Mouse (Mus musculus) kidney, embryonic 15.5 days (tissue): ENCODE results near the gene Zdhhc7. TPM values are rescaled to one million over a fixed set of nuclear protein-coding genes. Genes with fewer than 3 reads are reported as not detected.

Experiments used
- ATAC-seq: fragments of 200-750 bp; cut with Nextera tagmentation; replicated peaks from 2 replicates; pipeline ENCODE4 v1.8.0; 2017; ENCODE audit warnings: moderate TSS enrichment; ENCODE audit not compliant: low FRiP score
- H3K27ac ChIP-seq: fragments of 300-500 bp; sonication (generic); 2 replicates; pipeline ENCODE4 v1.5.1; 2015; ENCODE audit warnings: mild to moderate bottlenecking, inconsistent platforms
- H3K27me3 ChIP-seq: fragments of 300-500 bp; sonication (generic); 2 replicates; pipeline ENCODE4 v1.6.1; 2015; ENCODE audit warnings: inconsistent platforms
- H3K36me3 ChIP-seq: fragments of 300-500 bp; sonication (generic); 2 replicates; pipeline ENCODE4 v1.6.1; 2015; ENCODE audit warnings: inconsistent platforms
- H3K4me1 ChIP-seq: fragments of 300-500 bp; sonication (generic); 2 replicates; pipeline ENCODE4 v1.6.1; 2015; ENCODE audit warnings: inconsistent platforms
- H3K4me2 ChIP-seq: fragments of 300-500 bp; sonication (generic); 2 replicates; pipeline ENCODE4 v1.6.1; 2015; ENCODE audit warnings: moderate library complexity, mild to moderate bottlenecking, inconsistent platforms
- H3K4me3 ChIP-seq: fragments of 300-500 bp; sonication (generic); replicated peaks from 2 replicates; pipeline ENCODE4 v1.5.1; 2015; ENCODE audit warnings: mild to moderate bottlenecking, inconsistent platforms
- H3K9ac ChIP-seq: fragments of 300-500 bp; sonication (generic); 2 replicates; pipeline ENCODE4 v1.6.1; 2015; ENCODE audit warnings: mild to moderate bottlenecking, inconsistent platforms
- H3K9me3 ChIP-seq: fragments of 300-500 bp; sonication (generic); replicated peaks from 2 replicates; pipeline ENCODE4 v1.6.1; 2016; ENCODE audit warnings: inconsistent platforms
- WGBS: fragments of 180-500 bp; shearing (Covaris S2); methylation state at CpG from one replicate; pipeline ENCODE4 v1.1.7; 2015; ENCODE audit warnings: mixed read lengths; 5-methylcytosine and 5-hydroxymethylcytosine counted together
- polyA plus RNA-seq: library from polyadenylated mRNA; unstranded; fragments of >200 nt; fragmentation: Nextera tagmentation; extraction: Ambion mirVana; gene quantifications from 2 replicates; pipeline ENCODE4 v1.2.1, GENCODE M21; 2015

Zdhhc7 gene
- polyA plus RNA-seq, result 31.9 and 34.3 TPM in 2 replicates

DNA sequence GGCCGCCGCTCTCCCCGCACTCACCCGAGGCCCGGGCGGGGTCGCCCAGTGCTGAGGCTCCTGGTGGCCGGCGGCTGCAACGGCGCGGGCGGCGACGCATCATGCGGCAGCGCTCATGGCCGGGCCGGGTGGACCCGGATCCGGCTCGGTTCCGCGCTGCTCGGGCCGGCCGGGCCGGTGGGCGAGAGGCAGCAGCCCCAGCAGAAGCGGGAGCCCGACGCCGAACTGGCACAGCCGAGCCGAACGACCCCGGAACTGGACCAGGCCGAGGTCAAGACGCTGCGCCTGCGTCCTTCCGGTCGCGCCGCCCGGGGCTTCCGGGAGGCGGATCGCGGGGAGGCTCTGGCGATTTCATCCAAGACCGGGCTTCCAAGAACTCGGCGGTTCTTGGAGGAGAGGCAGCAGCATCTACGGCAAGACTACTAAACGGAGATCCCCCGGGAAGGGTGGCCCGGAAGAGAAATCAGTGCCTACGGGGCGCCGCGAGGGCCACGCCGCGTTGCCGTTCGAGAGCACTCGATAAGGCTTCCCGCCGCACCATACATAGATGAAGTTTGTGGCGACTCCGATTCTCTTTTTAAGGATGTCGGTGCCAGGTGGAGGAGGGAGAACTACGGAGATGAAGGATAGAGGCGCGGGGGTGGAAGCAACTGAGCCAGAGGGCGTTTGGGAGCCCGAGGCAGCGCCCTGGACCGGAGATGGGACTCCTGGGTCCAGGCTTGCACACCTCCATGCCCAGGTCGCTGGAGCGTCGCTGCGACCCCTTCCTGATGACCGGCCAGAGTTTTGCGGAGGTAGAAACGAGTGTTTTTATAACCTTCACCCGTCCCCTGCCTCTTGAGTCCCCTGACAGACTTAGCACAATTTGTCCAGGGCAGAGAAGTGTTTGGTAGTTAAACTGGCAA is at the start of gene Zdhhc7:
Zdhhc7 (minus strand) TSS at position 415 of the 905 bp plus-strand sequence.
- ATAC-seq, result peak; percentile 71
- Histone ChIP-seq H3K4me3 (peak within 1 kb of the TSS; percentile 97), H3K36me3 (no peaks in the 10 kb centered on the region; the same call in 1 of the 2 replicates), H3K4me1 (peaks cover 45% of the 10 kb centered on the region), H3K4me2 (peak within 1 kb of the TSS; percentile 82), H3K9ac (peak within 1 kb of the TSS; percentile 95), H3K27ac (peak within 1 kb of the TSS; percentile 97), H3K9me3 (no peaks in the 10 kb centered on the region), H3K27me3 (no peaks in the 10 kb centered on the region)
- WGBS, result under 1% methylated on average over 88 of the region's 88 CpGs

GRCm38 (mm10) chr8:120150028-120150427 is 48.7 kb upstream of the Zdhhc7 start:
- H3K27ac ChIP-seq, result no peak overlapping the region
- no peak overlapping the region for H3K4me3 ChIP-seq
- ATAC-seq, result no peak
- H3K9me3 ChIP-seq, result no peaks in the 10 kb centered on the region
- no peak overlapping the region for H3K9ac ChIP-seq
- H3K36me3 ChIP-seq, result no peaks in the 10 kb centered on the region
- H3K27me3 ChIP-seq, result no peaks in the 10 kb centered on the region
- peaks cover 34% of the 10 kb centered on the region for H3K4me1 ChIP-seq
- 51% methylated on average over 12 of the region's 12 CpGs for WGBS
- H3K4me2 ChIP-seq, result no peak overlapping the region

DNA sequence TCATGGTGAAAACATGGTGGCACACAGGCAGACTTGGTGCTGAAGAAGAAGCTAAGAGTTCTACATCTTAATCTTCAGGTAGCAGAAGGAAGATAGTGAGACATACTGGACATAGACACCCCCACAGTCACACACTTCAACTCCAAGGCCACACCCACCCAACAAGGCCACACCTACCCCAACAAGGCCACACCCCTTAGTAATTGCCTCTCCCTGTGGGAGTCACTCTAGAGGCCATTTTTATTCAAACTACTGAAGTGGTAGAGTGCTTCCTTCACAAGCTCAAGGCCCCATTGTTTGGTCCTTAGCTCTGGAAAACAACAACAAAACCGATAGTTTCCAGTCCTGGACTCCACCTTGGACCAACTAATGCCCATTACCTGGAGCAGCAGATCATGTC is 44.8 kb upstream of the Zdhhc7 start:
- Histone ChIP-seq H3K4me1 (peaks cover 16% of the 10 kb centered on the region), H3K4me2 (no peak overlapping the region), H3K9me3 (no peaks in the 10 kb centered on the region), H3K4me3 (no peak overlapping the region), H3K27me3 (no peaks in the 10 kb centered on the region), H3K27ac (no peak overlapping the region), H3K36me3 (no peaks in the 10 kb centered on the region), H3K9ac (no peak overlapping the region)
- WGBS, result 76% methylated on average over 1 of the region's 1 CpGs
- ATAC-seq, result no peak

GRCm38 (mm10) chr8:120144652-120145301 is 43.5 kb upstream of the Zdhhc7 start:
- no peak overlapping the region for H3K4me3 ChIP-seq
- ATAC-seq, result no peak
- no peaks in the 10 kb centered on the region for H3K36me3 ChIP-seq
- peaks cover 13% of the 10 kb centered on the region for H3K4me1 ChIP-seq
- 54% methylated on average over 12 of the region's 12 CpGs for WGBS
- H3K9me3 ChIP-seq, result no peaks in the 10 kb centered on the region
- H3K27me3 ChIP-seq, result no peaks in the 10 kb centered on the region; the same call in 1 of the 2 replicates
- H3K27ac ChIP-seq, result no peak overlapping the region
- H3K4me2 ChIP-seq, result no peak overlapping the region
- no peak overlapping the region for H3K9ac ChIP-seq

DNA sequence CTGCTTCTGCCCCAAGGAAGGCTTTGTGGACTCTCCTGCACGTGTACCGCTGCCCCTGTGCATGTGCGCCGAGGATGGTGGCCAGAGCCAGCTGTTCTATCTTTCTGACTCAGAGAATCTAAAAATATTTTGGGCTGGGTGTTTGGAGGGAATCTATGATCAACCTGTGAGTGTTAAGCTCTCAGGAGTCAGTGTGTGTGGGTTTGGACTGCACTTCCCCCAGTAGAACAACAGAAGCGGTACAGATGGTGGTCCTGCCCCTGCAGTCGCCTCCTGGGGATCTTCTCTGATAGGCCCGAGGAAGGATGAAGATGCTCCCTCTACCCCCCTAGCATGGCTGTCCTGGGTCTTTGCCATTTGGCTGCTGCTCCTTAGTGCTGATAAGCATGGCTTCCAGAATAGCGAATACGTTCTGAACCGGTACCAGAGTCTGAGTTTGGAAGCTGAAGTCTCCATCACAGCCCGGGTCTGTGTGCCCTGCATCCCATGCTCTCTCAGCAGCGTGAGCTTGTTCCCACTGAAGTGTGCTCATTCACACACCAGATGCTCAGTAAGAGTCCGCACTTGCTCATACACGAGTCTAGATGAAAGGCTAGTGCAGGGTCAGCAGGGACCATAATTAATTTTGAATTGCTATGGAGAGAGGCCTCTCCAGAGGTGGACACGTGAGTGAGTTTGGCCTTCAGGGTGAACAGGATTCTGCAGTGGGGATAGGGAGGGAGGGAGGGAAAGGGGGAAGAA is 42.8 kb upstream of the Zdhhc7 start:
- no peaks in the 10 kb centered on the region for H3K36me3 ChIP-seq
- 59% methylated on average over 15 of the region's 15 CpGs for WGBS
- no peak overlapping the region for H3K4me3 ChIP-seq
- H3K27me3 ChIP-seq, result no peaks in the 10 kb centered on the region; the same call in 1 of the 2 replicates
- H3K4me2 ChIP-seq, result no peak overlapping the region
- no peak for ATAC-seq
- H3K4me1 ChIP-seq, result peaks cover 13% of the 10 kb centered on the region
- H3K9me3 ChIP-seq, result no peaks in the 10 kb centered on the region
- H3K27ac ChIP-seq, result no peak overlapping the region
- no peak overlapping the region for H3K9ac ChIP-seq

GRCm38 (mm10) chr8:120140769-120141168 is 39.5 kb upstream of the Zdhhc7 start:
- ATAC-seq, result no peak
- H3K36me3 ChIP-seq, result no peaks in the 10 kb centered on the region
- no peak overlapping the region for H3K4me3 ChIP-seq
- 64% methylated on average over 3 of the region's 3 CpGs for WGBS
- H3K9me3 ChIP-seq, result no peaks in the 10 kb centered on the region
- H3K27me3 ChIP-seq, result no peaks in the 10 kb centered on the region; the same call in 1 of the 2 replicates
- H3K4me1 ChIP-seq, result peaks cover 13% of the 10 kb centered on the region
- H3K9ac ChIP-seq, result no peak overlapping the region
- H3K27ac ChIP-seq, result no peak overlapping the region
- no peak overlapping the region for H3K4me2 ChIP-seq

GRCm38 (mm10) chr8:120138958-120139357 is 37.7 kb upstream of the Zdhhc7 start:
- H3K4me1 ChIP-seq, result peaks cover under 1% of the 10 kb centered on the region; the same call in 1 of the 2 replicates
- H3K9ac ChIP-seq, result no peak overlapping the region
- 52% methylated on average over 2 of the region's 2 CpGs for WGBS
- H3K4me3 ChIP-seq, result no peak overlapping the region
- H3K36me3 ChIP-seq, result no peaks in the 10 kb centered on the region
- ATAC-seq, result no peak
- H3K9me3 ChIP-seq, result no peaks in the 10 kb centered on the region
- no peak overlapping the region for H3K4me2 ChIP-seq
- H3K27me3 ChIP-seq, result no peaks in the 10 kb centered on the region; the same call in 1 of the 2 replicates
- H3K27ac ChIP-seq, result no peak overlapping the region

- Histone ChIP-seq H3K4me2 (no peak overlapping the region), H3K4me3 (no peak overlapping the region), H3K9me3 (no peaks in the 10 kb centered on the region), H3K27me3 (no peaks in the 10 kb centered on the region; the same call in 1 of the 2 replicates), H3K4me1 (no peaks in the 10 kb centered on the region), H3K36me3 (no peaks in the 10 kb centered on the region), H3K9ac (no peak overlapping the region), H3K27ac (no peak overlapping the region)
- WGBS, result 72% methylated on average over 7 of the region's 7 CpGs
- no peak for ATAC-seq
These were observed 35.3 kb upstream of the Zdhhc7 start for GRCm38 (mm10) chr8:120136618-120137017.

DNA sequence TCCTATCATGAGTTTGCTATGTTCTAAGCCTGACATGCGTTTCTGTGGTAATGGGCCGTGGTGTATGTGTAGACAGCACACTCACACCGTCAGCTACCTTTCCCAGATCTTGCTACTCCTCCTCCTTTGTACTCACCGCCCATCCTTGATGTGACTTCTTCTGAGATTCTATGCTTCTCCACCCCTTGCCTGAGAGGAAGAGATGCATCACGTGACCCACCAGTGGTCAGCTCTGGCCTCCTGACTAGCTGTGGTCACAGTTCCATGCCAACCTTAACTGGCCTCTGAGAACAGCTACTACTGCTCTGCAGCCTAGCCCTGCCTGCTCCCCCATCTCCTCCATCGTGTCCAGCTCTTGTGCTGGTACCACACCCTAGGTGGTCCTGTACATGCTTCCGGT is 34.4 kb upstream of the Zdhhc7 start:
- Histone ChIP-seq H3K36me3 (no peaks in the 10 kb centered on the region), H3K9ac (no peak overlapping the region), H3K9me3 (no peaks in the 10 kb centered on the region), H3K27me3 (no peaks in the 10 kb centered on the region; the same call in 1 of the 2 replicates), H3K27ac (no peak overlapping the region), H3K4me1 (no peaks in the 10 kb centered on the region), H3K4me3 (no peak overlapping the region), H3K4me2 (no peak overlapping the region)
- ATAC-seq, result no peak
- 91% methylated on average over 7 of the region's 7 CpGs for WGBS

- H3K27me3 ChIP-seq, result no peaks in the 10 kb centered on the region
- no peak overlapping the region for H3K4me3 ChIP-seq
- H3K27ac ChIP-seq, result no peak overlapping the region
- H3K4me2 ChIP-seq, result no peak overlapping the region
- peaks cover 8% of the 10 kb centered on the region; the same call in 1 of the 2 replicates for H3K4me1 ChIP-seq
- H3K9me3 ChIP-seq, result no peaks in the 10 kb centered on the region
- H3K36me3 ChIP-seq, result no peaks in the 10 kb centered on the region
- 74% methylated on average over 7 of the region's 7 CpGs for WGBS
- no peak for ATAC-seq
- H3K9ac ChIP-seq, result no peak overlapping the region
These were observed 31.9 kb upstream of the Zdhhc7 start for GRCm38 (mm10) chr8:120133169-120133568.

- Histone ChIP-seq H3K9me3 (no peaks in the 10 kb centered on the region), H3K27me3 (no peaks in the 10 kb centered on the region), H3K4me1 (peaks cover 23% of the 10 kb centered on the region), H3K4me3 (no peak overlapping the region), H3K27ac (no peak overlapping the region), H3K9ac (no peak overlapping the region), H3K4me2 (no peak overlapping the region), H3K36me3 (no peaks in the 10 kb centered on the region)
- 88% methylated on average over 8 of the region's 8 CpGs for WGBS
- ATAC-seq, result no peak
These were observed 29.9 kb upstream of the Zdhhc7 start for GRCm38 (mm10) chr8:120131158-120131557.
